Mouse (Mus musculus) lung, embryonic 14.5 days (tissue): ENCODE results near the gene Adap1. TPM values are rescaled to one million over a fixed set of nuclear protein-coding genes. Genes with fewer than 3 reads are reported as not detected.

Source experiments
- ATAC-seq: fragments of 200-750 bp; cut with Nextera tagmentation; 2 replicates; pipeline ENCODE4 v1.8.0; 2017; ENCODE audit warnings: mild to moderate bottlenecking, moderate TSS enrichment, moderate library complexity; ENCODE audit not compliant: insufficient read depth
- DNase-seq: peaks from one replicate; pipeline ENCODE4 v3.0.0-alpha.2; 2015
- H3K27ac ChIP-seq: fragments of 300-500 bp; sonication (generic); 2 replicates; pipeline ENCODE4 v1.5.1; 2014; ENCODE audit warnings: low read depth, mild to moderate bottlenecking, moderate library complexity
- H3K27me3 ChIP-seq: fragments of 300-500 bp; sonication (generic); 2 replicates; pipeline ENCODE4 v1.6.1; 2014; ENCODE audit warnings: low read length, control low read depth; ENCODE audit not compliant: insufficient read depth
- H3K36me3 ChIP-seq: fragments of 300-500 bp; sonication (generic); 2 replicates; pipeline ENCODE4 v1.6.1; 2014; ENCODE audit warnings: control low read depth; ENCODE audit not compliant: insufficient read depth
- H3K4me1 ChIP-seq: fragments of 300-500 bp; sonication (generic); 2 replicates; pipeline ENCODE4 v1.6.1; 2014; ENCODE audit warnings: antibody characterized with exemption, control low read depth; ENCODE audit not compliant: insufficient read depth
- H3K4me2 ChIP-seq: fragments of 300-500 bp; sonication (generic); 2 replicates; pipeline ENCODE4 v1.6.1; 2014; ENCODE audit warnings: mild to moderate bottlenecking
- H3K4me3 ChIP-seq: fragments of 300-500 bp; sonication (generic); 2 replicates; pipeline ENCODE4 v1.5.1; 2014; ENCODE audit warnings: low read depth, low read length
- H3K9ac ChIP-seq: fragments of 300-500 bp; sonication (generic); 2 replicates; pipeline ENCODE4 v1.6.1; 2014
- H3K9me3 ChIP-seq: fragments of 300-500 bp; sonication (generic); 2 replicates; pipeline ENCODE4 v1.6.1; 2016; ENCODE audit warnings: low read depth, low read length, control low read depth
- CTCF ChIP-seq: IDR thresholded peaks from 2 replicates; pipeline ENCODE4 v1.5.1; 2016; ENCODE audit warnings: antibody characterized with exemption, low read depth
- WGBS: fragments of 180-500 bp; shearing (Covaris S2); extraction: QIAGEN DNeasy Blood & Tissue Kit; methylation state at CpG from one replicate; pipeline ENCODE4 v1.1.7; 2014; 5-methylcytosine and 5-hydroxymethylcytosine counted together
- polyA plus RNA-seq: library from polyadenylated mRNA; unstranded; fragments of >200 nt; fragmentation: Nextera tagmentation; extraction: Ambion mirVana; gene quantifications from 2 replicates; pipeline ENCODE4 v1.2.1, GENCODE M21; 2014

The Adap1 gene
- polyA plus RNA-seq, 1 experiment from 2014 or later, result 3.6 TPM

DNA sequence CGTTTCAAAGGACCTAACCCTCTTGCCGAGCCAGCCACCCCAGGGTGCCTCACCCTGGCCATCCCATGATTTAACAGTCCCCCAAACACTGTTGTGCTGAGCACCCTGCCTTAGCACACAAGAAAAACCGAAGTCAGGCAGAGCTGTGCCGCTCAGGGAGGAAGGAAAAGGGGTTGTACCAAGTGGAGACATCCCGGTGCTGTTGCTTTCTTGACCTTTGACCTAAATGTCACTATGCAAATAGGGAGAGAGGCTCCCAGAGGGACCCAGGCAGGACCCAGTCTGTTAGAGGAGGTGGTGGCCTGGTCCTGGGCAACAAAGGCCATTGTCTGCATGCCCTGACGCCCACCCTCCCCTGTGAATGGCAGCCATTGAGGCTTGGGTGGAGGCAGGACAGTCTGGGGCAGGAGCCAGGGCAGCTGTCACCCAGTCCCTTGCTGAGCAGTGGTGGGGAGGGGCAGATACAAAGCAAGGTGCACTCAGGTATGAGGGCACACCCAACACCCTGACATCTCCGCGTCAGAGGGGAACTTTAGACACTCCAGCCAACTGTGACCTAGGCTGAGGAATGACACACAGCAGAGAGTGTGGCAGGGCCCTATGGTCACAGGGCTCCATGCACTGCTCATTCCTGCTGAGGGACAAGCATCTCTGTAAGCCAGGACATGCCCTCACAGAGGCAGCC, 39.9 kb downstream of the Adap1 start:
- no peak overlapping the region for H3K4me2 ChIP-seq
- DNase-seq, result no peak
- no peak overlapping the region for H3K27ac ChIP-seq
- no peaks in the 10 kb centered on the region for H3K36me3 ChIP-seq
- H3K4me3 ChIP-seq, result no peak overlapping the region
- no peak overlapping the region for H3K9ac ChIP-seq
- no peak for TF ChIP-seq CTCF
- ATAC-seq, result no peak
- 41% methylated on average over 8 of the region's 8 CpGs for WGBS
- H3K4me1 ChIP-seq, result peaks cover 3% of the 10 kb centered on the region; the same call in 1 of the 2 replicates
- H3K27me3 ChIP-seq, result no peaks in the 10 kb centered on the region
- H3K9me3 ChIP-seq, result no peaks in the 10 kb centered on the region

DNA sequence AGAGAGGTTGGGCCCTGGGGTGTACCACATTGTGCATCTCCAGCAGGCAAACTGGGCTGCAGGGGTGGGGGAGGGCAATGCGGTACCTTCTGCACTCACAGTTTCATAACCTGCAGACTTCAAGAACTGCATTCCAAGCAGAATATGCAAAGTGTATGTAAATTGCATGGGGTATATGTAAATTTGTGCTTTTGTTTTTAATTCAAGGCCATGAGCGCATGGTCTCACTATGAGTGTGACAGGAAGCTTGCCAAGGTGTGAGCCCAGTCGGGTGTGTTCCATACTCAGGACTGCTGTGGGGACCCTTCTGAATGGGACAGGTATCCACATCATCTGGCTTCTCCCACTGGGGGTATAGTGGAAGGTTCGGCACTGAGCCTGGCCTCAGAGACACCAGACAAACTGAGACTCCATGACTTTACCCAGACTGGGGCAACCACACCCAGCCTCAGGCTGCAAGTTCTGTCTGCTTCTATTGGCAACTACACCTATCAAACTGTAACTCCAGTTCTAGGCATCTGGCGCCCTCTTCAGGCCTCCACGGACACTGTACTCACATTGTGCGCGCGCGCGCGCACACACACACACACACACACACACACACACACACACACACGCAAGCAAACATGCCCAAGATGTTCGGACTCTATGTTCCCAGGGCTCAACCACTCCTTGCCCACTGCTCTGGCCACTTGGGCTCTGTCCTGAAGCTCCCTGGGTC, 41.8 kb downstream of the Adap1 start:
- 0 out of 2 replicates have a peak, but pooled peaks have one; percentile 4 for TF ChIP-seq CTCF
- Histone ChIP-seq H3K4me3 (no peak overlapping the region), H3K9ac (no peak overlapping the region), H3K4me1 (peaks cover 3% of the 10 kb centered on the region; the same call in 1 of the 2 replicates), H3K9me3 (no peaks in the 10 kb centered on the region), H3K36me3 (no peaks in the 10 kb centered on the region), H3K27ac (no peak overlapping the region), H3K4me2 (no peak overlapping the region), H3K27me3 (no peaks in the 10 kb centered on the region)
- ATAC-seq (no peak), DNase-seq (no peak)
- 92% methylated on average over 14 of the region's 14 CpGs for WGBS

DNA sequence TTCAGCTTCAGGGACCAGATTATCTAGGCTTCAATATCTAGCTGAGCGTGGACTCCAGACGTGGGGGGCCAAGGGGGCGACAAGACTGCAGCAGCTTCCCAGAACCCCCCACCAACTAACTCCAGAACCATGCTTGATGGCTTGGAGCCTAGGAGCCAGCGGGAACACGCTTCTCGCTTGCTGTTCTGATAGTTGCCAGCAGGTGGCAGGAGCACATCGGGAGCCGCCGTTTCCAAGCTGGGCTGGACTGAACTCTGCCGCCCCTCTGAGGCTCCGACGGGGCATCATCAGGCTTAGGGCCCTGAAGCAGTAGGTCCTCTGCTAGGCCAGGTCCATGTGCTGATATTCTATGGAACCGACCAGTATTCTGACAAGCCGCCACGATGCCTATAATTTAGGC, 43.2 kb downstream of the Adap1 start:
- H3K4me1 ChIP-seq, result peaks cover 3% of the 10 kb centered on the region; the same call in 1 of the 2 replicates
- no peak overlapping the region for H3K4me3 ChIP-seq
- no peak overlapping the region for H3K4me2 ChIP-seq
- no peaks in the 10 kb centered on the region for H3K36me3 ChIP-seq
- WGBS, result 6% methylated on average over 15 of the region's 15 CpGs
- DNase-seq (peak; percentile 96), ATAC-seq (peak; percentile 74)
- TF ChIP-seq CTCF, result peak; percentile 99
- H3K9ac ChIP-seq, result no peak overlapping the region
- H3K27ac ChIP-seq, result peak overlapping the region; percentile 65; the same call in 1 of the 2 replicates
- H3K9me3 ChIP-seq, result no peaks in the 10 kb centered on the region
- H3K27me3 ChIP-seq, result no peaks in the 10 kb centered on the region

DNA sequence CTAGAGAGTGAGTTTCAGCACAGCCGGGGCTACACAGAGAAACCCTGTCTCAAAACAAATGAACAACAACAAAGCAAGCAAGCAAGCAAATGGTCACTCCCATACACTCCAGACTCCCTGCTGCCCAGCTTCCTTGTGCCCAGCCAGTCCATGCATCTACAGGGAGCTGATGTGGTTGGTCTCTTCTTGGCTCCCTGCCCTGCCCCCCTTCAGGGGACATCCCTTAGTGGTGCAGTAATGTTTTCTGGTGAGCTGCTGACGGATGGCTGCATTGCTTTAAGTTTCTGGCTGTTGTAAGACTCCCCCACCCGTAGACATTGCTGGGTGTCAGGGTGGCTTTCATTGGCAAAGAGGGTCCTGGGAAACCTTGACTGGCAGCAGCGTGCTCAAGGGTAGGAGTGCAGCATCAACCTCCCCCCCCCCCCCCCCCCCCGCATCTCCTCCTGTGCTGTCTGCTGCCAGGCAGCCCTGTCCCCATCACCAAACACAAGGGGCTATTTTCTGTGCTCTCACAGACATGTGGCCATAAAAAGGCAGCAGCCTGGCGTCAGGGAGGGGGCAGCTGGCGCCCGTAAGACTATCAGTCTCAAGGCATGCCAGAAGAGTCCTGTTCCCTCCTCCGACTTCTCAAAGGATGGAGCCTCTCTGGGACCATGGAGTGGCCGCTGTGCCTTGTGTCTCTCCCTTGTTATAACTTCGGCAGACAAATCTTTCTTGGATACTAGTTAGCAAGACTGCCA, 43.9 kb downstream of the Adap1 start:
- Histone ChIP-seq H3K4me1 (peaks cover under 1% of the 10 kb centered on the region; the same call in 1 of the 2 replicates), H3K4me3 (no peak overlapping the region), H3K27me3 (no peaks in the 10 kb centered on the region), H3K36me3 (no peaks in the 10 kb centered on the region), H3K4me2 (no peak overlapping the region), H3K9ac (no peak overlapping the region), H3K27ac (peak overlapping the region; percentile 65; the same call in 1 of the 2 replicates), H3K9me3 (no peaks in the 10 kb centered on the region)
- DNase-seq (peak; percentile 53), ATAC-seq (peak; percentile 47)
- TF ChIP-seq CTCF, result no peak
- 35% methylated on average over 10 of the region's 11 CpGs for WGBS

DNA sequence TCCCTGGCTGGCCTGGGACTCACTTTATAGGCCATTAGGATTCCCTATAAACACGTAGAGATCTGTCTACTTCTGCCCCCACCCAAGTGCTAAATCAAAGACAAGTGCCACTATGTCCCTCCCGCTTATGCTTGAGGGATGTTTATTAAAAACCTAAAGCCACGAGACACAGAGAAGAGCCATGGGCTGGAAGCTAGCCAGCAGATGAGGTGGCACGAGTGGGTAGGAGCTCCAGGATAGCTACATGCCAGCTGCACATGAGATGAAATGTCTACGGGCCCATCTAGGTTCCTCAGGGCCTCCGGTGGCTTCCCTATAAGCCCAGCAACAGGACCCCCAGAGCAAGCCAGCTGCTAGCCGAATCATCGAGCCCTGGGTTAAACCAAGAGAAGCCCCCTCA, 48.1 kb downstream of the Adap1 start:
- H3K4me2 ChIP-seq, result no peak overlapping the region
- H3K27me3 ChIP-seq, result no peaks in the 10 kb centered on the region
- H3K4me3 ChIP-seq, result no peak overlapping the region
- DNase-seq, result no peak
- H3K9ac ChIP-seq, result no peak overlapping the region
- no peak for TF ChIP-seq CTCF
- H3K27ac ChIP-seq, result no peak overlapping the region
- no peak for ATAC-seq
- peaks cover 3% of the 10 kb centered on the region for H3K4me1 ChIP-seq
- no peaks in the 10 kb centered on the region for H3K36me3 ChIP-seq
- H3K9me3 ChIP-seq, result no peaks in the 10 kb centered on the region
- 59% methylated on average over 8 of the region's 8 CpGs for WGBS

DNA sequence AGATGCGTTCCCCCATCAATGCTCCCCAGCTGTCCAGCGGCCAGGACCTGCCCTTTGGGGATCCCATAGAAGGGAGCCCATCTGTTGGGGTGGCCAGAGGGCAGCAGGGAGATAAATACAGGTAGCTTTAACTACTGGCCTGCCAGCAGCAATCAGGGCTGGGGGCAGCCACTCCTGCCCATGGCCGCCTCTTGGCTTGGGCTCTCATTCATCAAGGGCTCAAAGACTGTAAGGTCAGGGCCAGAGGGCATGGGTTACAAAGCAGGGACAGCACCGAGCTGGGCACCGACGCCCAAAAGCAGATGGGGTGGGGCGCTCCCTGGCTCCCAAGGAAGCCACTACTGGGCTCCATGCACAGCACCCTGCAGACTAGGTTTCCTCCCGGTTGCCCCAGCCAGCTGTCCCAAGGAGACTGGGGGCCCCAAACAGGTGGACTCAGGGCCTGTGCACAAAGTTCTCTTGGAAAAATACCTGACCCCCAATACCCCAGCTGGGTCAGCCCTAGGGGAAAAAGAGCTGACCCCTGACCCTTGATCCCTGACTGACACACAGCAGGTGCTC, 53.3 kb downstream of the Adap1 start:
- TF ChIP-seq CTCF, result no peak
- H3K9ac ChIP-seq, result no peak overlapping the region
- 46% methylated on average over 8 of the region's 8 CpGs for WGBS
- H3K9me3 ChIP-seq, result no peaks in the 10 kb centered on the region
- DNase-seq (no peak), ATAC-seq (no peak)
- H3K27me3 ChIP-seq, result no peaks in the 10 kb centered on the region
- no peak overlapping the region for H3K4me3 ChIP-seq
- H3K4me1 ChIP-seq, result peaks cover 13% of the 10 kb centered on the region
- peaks cover 24% of the 10 kb centered on the region for H3K36me3 ChIP-seq
- 0 out of 2 replicates have a peak overlapping the region, but pooled peaks have one; percentile 4 for H3K4me2 ChIP-seq
- H3K27ac ChIP-seq, result peak overlapping the region; percentile 78
